Mouse (Mus musculus): ENCODE measurements around the gene Gtf2ird1.
A peak's percentile ranks its signal among the peaks of the same experiment; 100 is the strongest.
"Not testable (repeated sequence)": the region's sequence is repeated elsewhere in the genome, so short reads cannot be mapped to it uniquely, and the experiment has no call there.

Gene Gtf2ird1

GRCm38 (mm10) chr5:134401841-134402240 is 54.7 kb downstream of the Gtf2ird1 start:
- no peak for DNase-seq

- no peak for DNase-seq
These were observed 58.9 kb downstream of the Gtf2ird1 start for GRCm38 (mm10) chr5:134397434-134398163.

GRCm38 (mm10) chr5:134396519-134396918 is 60.0 kb downstream of the Gtf2ird1 start:
- DNase-seq = peak; percentile 18

GRCm38 (mm10) chr5:134394624-134395023 is 61.9 kb downstream of the Gtf2ird1 start:
- peak; percentile 82 for DNase-seq

- peak; percentile 80 for DNase-seq
These were observed 62.9 kb downstream of the Gtf2ird1 start for GRCm38 (mm10) chr5:134393624-134394023.

GRCm38 (mm10) chr5:134385106-134385505 is 71.4 kb downstream of the Gtf2ird1 start:
- DNase-seq = peak; percentile 82

- DNase-seq = no peak
These were observed 81.3 kb downstream of the Gtf2ird1 start for GRCm38 (mm10) chr5:134375256-134375655.

GRCm38 (mm10) chr5:134374546-134374945 is 82.0 kb downstream of the Gtf2ird1 start:
- peak; percentile 74 for DNase-seq

GRCm38 (mm10) chr5:134373912-134374488 is 82.5 kb downstream of the Gtf2ird1 start:
- peak; percentile 79 for DNase-seq

- DNase-seq = no peak
These were observed 83.4 kb downstream of the Gtf2ird1 start for GRCm38 (mm10) chr5:134372926-134373658.

- no peak for DNase-seq
These were observed 84.8 kb downstream of the Gtf2ird1 start for GRCm38 (mm10) chr5:134371511-134372289.

GRCm38 (mm10) chr5:134370831-134371230 is 85.7 kb downstream of the Gtf2ird1 start:
- no peak for DNase-seq

- no peak for DNase-seq
These were observed 97.4 kb downstream of the Gtf2ird1 start for GRCm38 (mm10) chr5:134359101-134359500.

- not testable (repeated sequence) for DNase-seq
These were observed 101.1 kb downstream of the Gtf2ird1 start for GRCm38 (mm10) chr5:134355372-134355771.

GRCm38 (mm10) chr5:134353117-134353516 is 103.4 kb downstream of the Gtf2ird1 start:
- no peak for DNase-seq

- peak; percentile 73 for DNase-seq
These were observed 104.0 kb downstream of the Gtf2ird1 start for GRCm38 (mm10) chr5:134352527-134353001.

- DNase-seq = peak; percentile 82
These were observed 105.9 kb downstream of the Gtf2ird1 start for GRCm38 (mm10) chr5:134350660-134351059.

GRCm38 (mm10) chr5:134347066-134347465 is 109.5 kb downstream of the Gtf2ird1 start:
- no peak for DNase-seq

GRCm38 (mm10) chr5:134345449-134345848 is 111.1 kb downstream of the Gtf2ird1 start:
- DNase-seq = peak; percentile 49

- no peak for DNase-seq
These were observed 112.4 kb downstream of the Gtf2ird1 start for GRCm38 (mm10) chr5:134344076-134344475.

- DNase-seq = not testable (repeated sequence)
These were observed 113.0 kb downstream of the Gtf2ird1 start for GRCm38 (mm10) chr5:134343530-134343929.

- DNase-seq = peak; percentile 45
These were observed 113.9 kb downstream of the Gtf2ird1 start for GRCm38 (mm10) chr5:134342503-134343205.

Data from lung, postnatal 10 days (tissue).